Mouse (Mus musculus) spleen, postnatal 36 days (tissue): ENCODE results near the gene Zdhhc20.
"Not testable (repeated sequence)": the region's sequence is repeated elsewhere in the genome, so short reads cannot be mapped to it uniquely, and the experiment has no call there.

Source experiments
- DNase-seq, 2 experiments: peaks; one replicate each; pipeline ENCODE4 v3.0.0; 2022; ENCODE audit warnings: low spot score in 2 of 2, mixed read lengths in 1 of 2

Gene Zdhhc20

GRCm38 (mm10) chr14:57892961-57893360 lies 2.9 kb upstream of the Zdhhc20 start:
- no peak for DNase-seq

DNA sequence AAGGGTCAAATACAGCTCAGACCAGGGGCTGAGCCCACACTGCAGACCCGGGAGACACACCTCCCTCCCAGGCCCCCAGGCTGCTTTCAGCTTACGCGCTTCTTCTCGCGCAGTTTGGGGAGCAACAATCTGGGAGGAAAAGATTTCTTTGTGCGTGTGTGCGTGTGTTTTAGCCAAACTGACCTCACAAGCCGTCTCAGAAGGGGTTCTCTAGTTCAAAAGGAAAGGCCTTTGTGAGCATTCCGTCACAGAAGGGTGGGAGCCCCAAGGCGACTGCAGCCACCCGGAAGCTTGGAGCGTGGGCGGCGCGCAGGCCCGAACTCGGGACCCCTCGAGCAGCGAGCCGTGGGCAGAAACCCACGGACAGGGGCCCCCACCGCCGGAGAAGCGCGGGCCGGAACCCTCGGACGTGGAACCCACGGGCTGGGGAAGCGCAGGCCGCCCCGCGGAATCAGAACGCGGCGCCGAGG lies 500 bp downstream of the Zdhhc20 start:
- peak in 1 of 2 experiments; percentile 50 for DNase-seq

DNA sequence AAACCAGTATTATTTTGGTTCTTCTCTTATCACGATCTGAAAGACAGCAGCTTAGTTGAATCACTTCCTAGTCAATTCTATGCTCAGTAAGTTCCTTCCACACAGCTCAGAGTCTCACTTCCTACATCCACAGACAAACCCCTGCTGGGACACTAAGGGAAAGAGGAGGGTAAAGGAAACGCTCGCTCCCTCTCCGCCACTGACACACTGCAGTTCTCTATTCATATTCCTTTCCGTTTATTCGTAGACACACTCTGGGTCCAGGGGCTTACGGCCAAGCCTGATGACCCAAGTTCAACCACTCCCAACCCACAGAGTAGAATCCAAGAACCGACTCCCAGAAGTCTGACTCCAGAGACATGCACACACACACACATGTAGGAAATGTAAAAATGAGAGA lies 2.9 kb downstream of the Zdhhc20 start:
- no peak for DNase-seq

DNA sequence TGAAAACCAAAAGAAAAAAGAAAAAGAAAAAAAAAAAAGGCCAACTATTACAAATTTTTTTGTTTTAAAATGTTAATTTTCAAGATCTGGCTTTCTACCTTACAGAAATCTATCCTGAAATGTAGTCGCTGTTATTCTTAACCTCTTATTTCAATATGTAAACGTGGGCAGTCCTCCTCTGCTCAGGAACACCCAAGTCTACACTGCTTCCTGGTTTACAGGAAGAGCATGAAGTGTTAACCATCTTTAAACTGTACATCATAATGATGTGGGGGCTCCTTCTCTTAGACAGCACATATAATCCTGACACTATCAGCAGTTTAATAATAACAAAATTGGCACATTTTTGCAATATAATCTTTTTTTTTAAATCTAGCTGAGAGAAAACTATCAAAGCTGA lies 4.0 kb downstream of the Zdhhc20 start:
- no peak for DNase-seq

DNA sequence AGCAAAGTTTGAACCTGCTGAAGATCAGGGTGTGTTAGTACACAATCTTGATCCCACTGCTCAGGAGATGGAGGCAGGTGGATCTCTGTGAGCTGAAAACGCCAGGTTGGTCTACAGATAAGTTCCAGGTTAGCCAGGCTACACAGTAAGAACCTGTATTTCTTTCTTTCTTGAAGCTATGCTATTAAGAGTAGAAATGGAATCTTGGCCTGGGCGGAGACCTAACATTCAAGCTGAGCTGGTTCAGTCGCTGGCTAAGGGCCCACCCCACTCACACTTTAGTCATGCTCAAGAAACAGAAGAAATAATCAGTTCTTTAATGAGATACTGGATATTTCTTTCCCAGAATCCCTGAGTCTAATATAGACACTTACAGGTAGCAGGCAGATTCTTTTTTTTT lies 6.7 kb downstream of the Zdhhc20 start:
- no peak for DNase-seq

DNA sequence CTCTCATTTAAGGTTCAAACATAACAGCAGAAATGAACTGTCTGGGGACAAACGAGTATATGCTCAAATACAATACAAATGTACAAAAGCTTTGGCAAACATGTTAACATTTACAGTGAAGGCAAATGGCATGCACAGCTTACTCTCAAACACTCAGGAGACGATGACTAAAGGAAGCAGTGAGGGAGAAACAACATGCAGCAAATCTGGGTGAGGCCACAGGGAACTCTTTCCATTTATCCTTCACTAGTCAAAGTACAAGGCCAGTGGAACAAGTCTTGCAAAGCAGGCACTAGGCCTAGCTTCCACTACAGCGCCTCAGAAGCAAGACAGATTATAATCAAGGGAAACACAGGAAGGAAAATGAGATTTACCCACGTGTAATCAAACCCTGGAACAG lies 7.4 kb downstream of the Zdhhc20 start:
- DNase-seq, result no peak

GRCm38 (mm10) chr14:57881793-57882192 lies 8.3 kb downstream of the Zdhhc20 start:
- peak; percentile 12 to 16 for DNase-seq

- no peak for DNase-seq
Measured at GRCm38 (mm10) chr14:57881074-57881473, 9.0 kb downstream of the Zdhhc20 start.

DNA sequence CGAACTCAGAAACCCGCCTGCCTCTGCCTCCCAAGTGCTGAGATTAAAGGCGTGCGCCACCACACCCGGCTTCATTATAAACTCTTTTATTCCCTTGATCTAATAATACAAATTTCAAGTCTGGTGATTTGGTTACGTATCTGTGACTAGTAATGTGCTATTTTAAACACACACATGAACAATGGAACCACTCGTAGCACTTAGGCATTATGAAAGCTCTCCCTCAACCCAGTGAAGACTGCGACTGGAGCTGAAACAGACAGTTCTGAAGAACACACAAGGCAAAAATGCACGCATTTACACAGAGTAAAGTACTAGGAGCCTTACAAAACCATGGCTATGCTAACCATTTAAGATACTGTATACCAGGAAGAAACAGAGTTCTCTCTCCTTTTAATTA lies 12.2 kb downstream of the Zdhhc20 start:
- no peak for DNase-seq

GRCm38 (mm10) chr14:57866676-57867276 lies 23.3 kb downstream of the Zdhhc20 start:
- no peak for DNase-seq

DNA sequence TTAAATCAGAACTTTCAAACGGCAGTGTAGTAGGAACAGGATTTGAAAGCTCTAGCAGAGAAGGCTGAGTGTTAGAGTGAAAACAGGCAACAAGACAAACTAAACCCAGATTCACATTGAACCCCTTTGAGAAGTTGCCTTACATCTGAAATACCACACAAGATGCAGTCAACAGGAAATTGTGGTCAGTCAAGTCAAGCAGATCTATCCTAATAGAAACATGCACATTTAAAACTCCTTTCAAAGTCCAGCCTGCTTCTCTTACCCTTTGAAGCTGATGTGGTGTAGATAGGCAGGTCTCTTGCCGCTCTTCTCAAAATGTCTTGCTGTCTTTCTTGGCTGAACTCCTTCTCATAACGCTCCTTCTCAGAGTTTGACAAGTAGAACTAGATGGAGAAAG lies 24.8 kb downstream of the Zdhhc20 start:
- no peak for DNase-seq

GRCm38 (mm10) chr14:57863129-57863528 lies 26.9 kb downstream of the Zdhhc20 start:
- no peak for DNase-seq

GRCm38 (mm10) chr14:57861987-57862412 lies 28.1 kb downstream of the Zdhhc20 start:
- no peak for DNase-seq

GRCm38 (mm10) chr14:57859520-57859919 lies 30.6 kb downstream of the Zdhhc20 start:
- DNase-seq, result no peak

- DNase-seq, result no peak
Measured at GRCm38 (mm10) chr14:57858601-57859000, 31.5 kb downstream of the Zdhhc20 start.

DNA sequence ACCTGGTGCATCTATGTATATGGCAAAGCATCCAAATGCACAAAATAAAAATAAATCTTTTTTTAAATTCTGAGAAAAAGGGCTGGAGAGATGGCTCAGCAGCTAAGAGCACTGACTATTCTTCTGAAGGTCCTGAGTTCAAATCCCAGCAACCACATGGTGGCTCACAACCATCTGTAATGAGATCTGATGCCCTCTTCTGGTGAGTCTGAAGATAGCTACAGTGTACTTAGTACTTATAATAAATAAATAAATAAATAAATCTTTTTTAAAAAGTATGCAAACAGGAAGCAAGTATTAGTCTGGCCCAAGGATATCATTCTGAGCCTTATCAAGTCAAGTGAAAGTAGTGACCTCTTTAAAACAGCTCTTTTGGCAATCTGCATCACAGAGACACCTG lies 34.0 kb downstream of the Zdhhc20 start:
- DNase-seq, result not testable (repeated sequence)

DNA sequence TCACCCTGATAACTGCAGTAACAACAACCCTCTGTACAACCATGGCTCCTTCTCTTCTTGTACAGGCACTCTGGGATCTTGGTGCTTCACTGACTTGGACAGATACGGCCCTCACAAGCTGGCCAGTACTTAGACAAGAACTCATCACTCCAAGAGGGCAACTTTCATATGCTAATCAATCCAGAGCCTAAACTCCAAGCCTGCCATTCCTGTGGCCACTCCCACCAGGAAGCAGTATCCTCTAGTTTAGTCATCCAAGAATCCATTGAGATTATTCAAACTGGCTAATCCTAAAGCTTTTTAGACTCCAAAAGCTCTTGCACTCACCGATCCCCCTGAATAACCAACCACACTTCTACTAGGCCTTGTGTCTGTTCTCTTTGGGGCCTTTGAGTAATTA lies 37.1 kb downstream of the Zdhhc20 start:
- DNase-seq, result no peak

DNA sequence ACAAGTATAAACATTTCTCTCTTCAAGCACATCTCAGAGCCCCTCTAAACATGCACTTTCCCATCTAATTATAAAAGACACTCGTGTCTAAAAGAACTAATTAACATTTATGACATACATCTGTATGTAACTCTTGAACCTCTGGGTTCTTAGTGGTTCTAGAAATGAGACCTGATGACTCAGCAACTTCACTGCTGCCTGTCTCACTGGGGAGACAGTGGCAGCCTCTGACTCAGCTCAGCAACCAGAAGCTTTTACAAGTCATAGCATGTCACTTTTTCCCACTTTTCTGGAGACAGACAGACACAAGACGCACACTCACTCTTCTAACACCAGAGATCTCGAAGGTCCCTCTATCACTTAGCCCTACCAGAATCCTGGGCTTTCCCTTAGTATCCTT lies 39.7 kb downstream of the Zdhhc20 start:
- DNase-seq, result no peak

GRCm38 (mm10) chr14:57848646-57849045 lies 41.4 kb downstream of the Zdhhc20 start:
- DNase-seq, result no peak

DNA sequence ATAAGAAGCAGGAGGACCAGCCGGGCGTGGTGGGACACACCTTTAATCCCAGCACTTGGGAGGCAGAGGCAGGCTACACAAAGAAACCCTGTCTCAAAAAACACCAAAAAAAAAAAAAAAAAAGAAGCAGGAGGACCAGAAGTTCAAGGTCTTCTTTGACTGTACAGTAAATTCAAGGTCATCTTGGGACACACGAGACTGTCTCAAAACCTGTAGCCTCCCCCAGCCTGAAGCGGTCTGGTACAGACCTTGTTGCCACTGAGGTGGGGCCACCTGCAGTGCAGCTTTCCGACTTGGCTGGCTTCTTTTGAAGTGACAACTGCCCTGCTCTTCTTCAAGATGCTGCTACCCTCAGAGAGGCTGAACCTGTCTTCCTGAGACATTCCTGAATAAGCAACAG lies 42.0 kb downstream of the Zdhhc20 start:
- not testable (repeated sequence) for DNase-seq

DNA sequence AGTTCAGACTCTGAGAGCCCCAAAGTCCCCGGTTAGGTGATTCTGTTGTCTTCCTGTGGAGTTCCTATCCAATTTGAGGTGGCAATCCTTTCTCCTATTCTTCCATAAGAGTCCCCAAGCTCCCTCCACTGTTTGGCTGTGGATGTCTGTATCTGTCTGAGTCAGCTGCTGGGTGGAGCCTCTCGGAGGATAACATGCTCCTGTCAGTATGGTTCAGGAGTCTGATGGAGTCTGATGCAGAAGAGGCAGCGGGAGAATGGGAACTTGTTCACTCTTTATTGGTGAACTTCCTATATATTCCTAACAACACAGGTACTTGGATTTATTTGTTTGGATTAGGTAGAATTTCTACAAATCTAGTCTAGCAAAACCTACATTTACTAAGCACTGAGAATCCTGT lies 45.5 kb downstream of the Zdhhc20 start:
- DNase-seq, result no peak

DNA sequence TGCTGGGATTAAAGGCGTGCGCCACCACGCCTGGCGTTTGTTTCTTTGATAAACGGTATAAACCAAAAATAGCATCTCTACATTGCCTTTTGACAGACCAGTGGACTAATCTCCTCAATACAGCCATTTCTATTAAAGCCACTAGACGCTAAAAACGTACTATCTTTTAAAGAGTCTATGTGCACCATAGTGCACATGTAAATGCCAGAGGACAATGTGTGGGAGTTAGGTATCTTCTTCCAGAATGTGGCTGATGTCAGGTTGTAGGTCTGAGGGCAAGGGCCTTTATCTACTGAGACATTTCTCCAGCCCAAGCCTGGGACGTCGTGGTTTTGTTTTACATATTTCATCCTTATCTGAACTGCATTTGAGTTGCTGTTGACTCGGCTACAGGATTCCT lies 54.9 kb downstream of the Zdhhc20 start:
- DNase-seq, result no peak

DNA sequence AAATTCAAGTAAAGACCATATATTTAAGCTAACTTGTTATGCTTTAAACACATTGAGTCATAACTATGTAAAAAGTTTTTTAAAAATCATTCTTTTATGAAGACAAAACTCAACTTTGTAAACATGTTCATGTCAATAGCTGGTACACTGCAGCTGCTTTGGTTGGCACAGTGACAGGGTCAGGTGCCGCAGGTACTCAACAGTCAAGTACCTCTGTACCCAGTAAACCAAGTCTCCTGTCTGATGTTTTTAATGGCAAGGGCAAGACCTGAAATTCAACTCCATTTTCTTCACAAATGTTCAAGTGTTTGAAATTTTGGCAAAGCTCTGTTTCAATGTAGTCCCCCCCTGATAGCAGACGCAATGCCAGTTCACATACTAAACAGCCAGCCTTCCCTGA lies 56.5 kb downstream of the Zdhhc20 start:
- no peak for DNase-seq

GRCm38 (mm10) chr14:57827284-57827683 lies 62.8 kb downstream of the Zdhhc20 start:
- DNase-seq, result peak in 1 of 2 experiments; percentile 9
